Mouse (Mus musculus): Measurements from ENCODE around the gene Eif3m. TPM values are rescaled to one million over a fixed set of nuclear protein-coding genes. Genes with fewer than 3 reads are reported as not detected.
A peak's percentile ranks its signal among the peaks of the same experiment; 100 is the strongest.

The Eif3m gene
- polyA plus RNA-seq, 1 experiment from 2014 or later: 240 TPM

DNA sequence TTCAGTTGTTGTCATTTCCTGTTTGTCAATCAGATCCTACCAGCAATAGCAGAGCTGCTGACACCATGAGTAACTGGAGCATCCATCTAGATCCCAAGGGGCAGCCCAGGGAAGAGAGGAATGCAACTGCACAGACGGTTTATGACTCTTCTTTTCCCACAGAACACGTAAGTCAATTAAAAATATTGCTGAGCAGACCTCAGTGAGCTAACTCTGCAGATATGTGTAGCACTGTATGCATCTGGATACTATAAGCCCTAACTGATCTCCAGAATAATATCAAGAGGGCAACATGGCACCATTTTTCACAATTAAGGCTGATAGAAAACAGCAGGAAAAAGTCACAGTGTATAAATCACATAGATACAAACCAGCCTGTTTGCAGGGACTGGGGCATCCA is 22.4 kb downstream of the Eif3m start:
- H3K36me3 ChIP-seq (ENCODE audit: control insufficient read depth, insufficient read depth, low read length): no peaks in the 10 kb centered on the region
- no peaks in the 10 kb centered on the region for H3K27me3 ChIP-seq (ENCODE audit: control insufficient read depth, insufficient read depth, low read length)
- no peak for ATAC-seq (replicated peaks; ENCODE audit: insufficient number of reproducible peaks, low FRiP score, low TSS enrichment)
- H3K4me1 ChIP-seq (ENCODE audit: control insufficient read depth, insufficient read depth, low read length): 0 out of 2 replicates have a peak, but pooled peaks cover 3% of the 10 kb centered on the region
- H3K4me3 ChIP-seq (ENCODE audit: low read depth, low read length): no peak overlapping the region
- H3K9me3 ChIP-seq (replicated peaks; ENCODE audit: control insufficient read depth, low read length): no peaks in the 10 kb centered on the region
- no peak overlapping the region for H3K4me2 ChIP-seq
- no peak overlapping the region for H3K27ac ChIP-seq (ENCODE audit: low read depth, low read length)
- WGBS (ENCODE audit: insufficient replicate concordance): 69% methylated on average over 2 of the region's 2 CpGs
- no peak overlapping the region for H3K9ac ChIP-seq (ENCODE audit: low read depth, low read length)

DNA sequence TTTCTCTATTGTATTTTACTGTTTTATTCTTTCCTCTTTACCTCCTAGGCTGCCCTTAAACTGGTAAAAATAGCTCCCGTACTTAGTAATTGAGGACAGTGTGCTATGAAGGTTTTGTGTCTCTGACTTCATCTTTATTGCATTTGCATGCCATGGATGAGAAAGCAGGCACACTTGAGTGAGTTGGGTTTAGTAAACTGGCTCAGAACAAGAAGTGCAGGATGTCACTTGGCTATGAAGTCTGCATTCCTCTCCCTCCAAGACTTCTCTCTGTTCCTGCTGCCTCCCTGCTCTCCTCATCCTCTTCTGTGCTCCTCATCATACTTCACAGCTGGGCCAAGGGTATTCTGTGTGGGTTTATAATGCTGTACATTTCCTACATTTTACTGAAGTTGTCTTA is 27.9 kb downstream of the Eif3m start:
- no peak overlapping the region for H3K9ac ChIP-seq (ENCODE audit: low read depth, low read length)
- ATAC-seq (replicated peaks; ENCODE audit: insufficient number of reproducible peaks, low FRiP score, low TSS enrichment): no peak
- 88% methylated on average over 1 of the region's 1 CpGs for WGBS (ENCODE audit: insufficient replicate concordance)

DNA sequence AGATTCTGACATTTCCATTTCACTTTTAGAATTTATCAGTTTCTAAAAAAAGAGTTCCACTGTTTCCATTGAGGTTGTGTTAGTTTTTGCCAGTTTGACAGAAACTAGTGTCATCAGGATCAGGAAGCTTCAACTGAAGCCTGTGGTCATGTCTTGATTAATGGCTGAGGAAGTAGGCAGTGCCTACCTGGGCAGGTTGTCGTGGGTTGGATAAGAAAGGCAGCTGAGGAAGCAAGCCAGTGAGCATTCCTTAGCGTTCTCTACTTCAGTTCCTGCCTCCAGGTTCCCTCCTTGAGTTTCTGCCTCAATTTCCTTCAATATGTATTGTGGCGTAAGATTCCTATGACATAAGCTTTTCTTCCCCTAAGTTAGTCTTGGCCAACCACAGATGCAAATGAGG is 31.1 kb downstream of the Eif3m start:
- Histone ChIP-seq H3K27ac (ENCODE audit: low read depth, low read length) (no peak overlapping the region), H3K9me3 (replicated peaks; ENCODE audit: control insufficient read depth, low read length) (no peaks in the 10 kb centered on the region), H3K9ac (ENCODE audit: low read depth, low read length) (no peak overlapping the region), H3K36me3 (ENCODE audit: control insufficient read depth, insufficient read depth, low read length) (no peaks in the 10 kb centered on the region), H3K4me2 (no peak overlapping the region), H3K4me3 (ENCODE audit: low read depth, low read length) (no peak overlapping the region), H3K4me1 (ENCODE audit: control insufficient read depth, insufficient read depth, low read length) (no peaks in the 10 kb centered on the region), H3K27me3 (ENCODE audit: control insufficient read depth, insufficient read depth, low read length) (no peaks in the 10 kb centered on the region)
- 59% methylated on average over 3 of the region's 3 CpGs for WGBS (ENCODE audit: insufficient replicate concordance)
- ATAC-seq (replicated peaks; ENCODE audit: insufficient number of reproducible peaks, low FRiP score, low TSS enrichment): no peak

More for the DNA sequence above, 27.9 kb downstream of the Eif3m start:
- no peaks in the 10 kb centered on the region for H3K27me3 ChIP-seq (ENCODE audit: control insufficient read depth, insufficient read depth, low read length)
- H3K36me3 ChIP-seq (ENCODE audit: control insufficient read depth, insufficient read depth, low read length): no peaks in the 10 kb centered on the region
- 0 out of 2 replicates have a peak, but pooled peaks cover 3% of the 10 kb centered on the region for H3K4me1 ChIP-seq (ENCODE audit: control insufficient read depth, insufficient read depth, low read length)
- H3K4me2 ChIP-seq: no peak overlapping the region
- no peak overlapping the region for H3K4me3 ChIP-seq (ENCODE audit: low read depth, low read length)
- H3K9me3 ChIP-seq (replicated peaks; ENCODE audit: control insufficient read depth, low read length): no peaks in the 10 kb centered on the region
- no peak overlapping the region for H3K27ac ChIP-seq (ENCODE audit: low read depth, low read length)

DNA sequence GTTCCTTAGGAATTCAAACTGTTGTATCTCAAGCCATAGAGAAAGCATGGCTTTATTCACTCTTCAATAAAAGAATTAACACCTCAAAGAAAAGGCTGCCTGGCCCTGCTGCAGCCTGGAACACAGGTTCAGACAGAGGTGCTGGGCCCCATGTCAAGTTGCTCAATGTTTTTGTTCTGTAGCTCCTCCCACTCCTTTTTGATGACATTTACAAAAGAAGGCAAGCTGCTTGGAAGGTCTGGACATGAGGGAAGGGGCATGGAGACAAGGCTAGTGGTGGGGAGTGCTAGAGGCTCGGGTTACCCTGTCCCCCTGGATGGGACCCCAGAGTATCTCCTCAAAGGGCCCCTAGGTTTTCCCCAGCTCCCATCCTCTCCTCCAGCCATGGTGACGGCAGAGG is 35.2 kb downstream of the Eif3m start:
- Histone ChIP-seq H3K27ac (ENCODE audit: low read depth, low read length) (no peak overlapping the region), H3K36me3 (ENCODE audit: control insufficient read depth, insufficient read depth, low read length) (no peaks in the 10 kb centered on the region), H3K4me3 (ENCODE audit: low read depth, low read length) (no peak overlapping the region), H3K9me3 (replicated peaks; ENCODE audit: control insufficient read depth, low read length) (no peaks in the 10 kb centered on the region), H3K9ac (ENCODE audit: low read depth, low read length) (no peak overlapping the region), H3K4me1 (ENCODE audit: control insufficient read depth, insufficient read depth, low read length) (no peaks in the 10 kb centered on the region), H3K27me3 (ENCODE audit: control insufficient read depth, insufficient read depth, low read length) (no peaks in the 10 kb centered on the region), H3K4me2 (no peak overlapping the region)
- 21% methylated on average over 2 of the region's 2 CpGs for WGBS (ENCODE audit: insufficient replicate concordance)
- ATAC-seq (replicated peaks; ENCODE audit: insufficient number of reproducible peaks, low FRiP score, low TSS enrichment): no peak; the same call in 1 of the 2 replicates

DNA sequence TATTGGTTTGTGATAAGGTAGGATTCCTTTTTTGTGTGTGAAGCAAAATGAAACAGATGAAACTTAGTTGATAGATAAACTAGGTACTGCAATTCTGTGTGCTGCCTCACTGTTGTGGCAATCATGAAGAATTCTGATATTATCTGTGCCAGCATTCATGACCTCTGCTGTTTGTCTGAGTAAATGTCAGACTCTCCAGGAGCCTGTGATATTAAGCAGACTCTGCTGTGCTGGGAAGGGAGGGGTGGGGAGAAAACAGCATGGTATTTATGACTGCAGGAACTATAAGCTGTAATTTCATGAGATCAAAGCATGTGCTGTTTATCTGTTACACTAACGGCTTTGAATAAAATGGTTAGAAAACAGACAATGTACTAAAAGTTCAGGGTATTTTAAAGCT is 52.4 kb downstream of the Eif3m start:
- H3K9ac ChIP-seq (ENCODE audit: low read depth, low read length): no peak overlapping the region
- no peak overlapping the region for H3K4me3 ChIP-seq (ENCODE audit: low read depth, low read length)
- H3K4me2 ChIP-seq: no peak overlapping the region
- no peaks in the 10 kb centered on the region for H3K27me3 ChIP-seq (ENCODE audit: control insufficient read depth, insufficient read depth, low read length)
- 0 out of 2 replicates have a peak, but pooled peaks have one; percentile 61 for ATAC-seq (replicated peaks; ENCODE audit: insufficient number of reproducible peaks, low FRiP score, low TSS enrichment)
- H3K27ac ChIP-seq (ENCODE audit: low read depth, low read length): no peak overlapping the region
- H3K36me3 ChIP-seq (ENCODE audit: control insufficient read depth, insufficient read depth, low read length): no peaks in the 10 kb centered on the region
- H3K9me3 ChIP-seq (replicated peaks; ENCODE audit: control insufficient read depth, low read length): no peaks in the 10 kb centered on the region
- 0 out of 2 replicates have a peak, but pooled peaks cover 2% of the 10 kb centered on the region for H3K4me1 ChIP-seq (ENCODE audit: control insufficient read depth, insufficient read depth, low read length)
- WGBS (ENCODE audit: insufficient replicate concordance): 24% methylated on average over 1 of the region's 1 CpGs

Other genes with a start within 250 kb of the Eif3m start
- gene Qser1, start 200.3 kb downstream of the Eif3m start, polyA plus RNA-seq (2014; fragmentation: Nextera tagmentation; extraction: Ambion mirVana): 10.8 and 12.4 TPM in 2 replicates
- 0.44 and 0.47 TPM in 2 replicates for gene Prrg4, start 167.2 kb downstream of the Eif3m start, polyA plus RNA-seq (2014; fragmentation: Nextera tagmentation; extraction: Ambion mirVana)
- 4.7 and 7.9 TPM in 2 replicates for gene Ccdc73, start 149.3 kb downstream of the Eif3m start, polyA plus RNA-seq (2014; fragmentation: Nextera tagmentation; extraction: Ambion mirVana)
- not detected in 2 replicates for gene Gm11060, start 74.9 kb upstream of the Eif3m start, polyA plus RNA-seq (2014; fragmentation: Nextera tagmentation; extraction: Ambion mirVana)
- 32.9 and 37.5 TPM in 2 replicates for gene Wt1, start 109.4 kb upstream of the Eif3m start, polyA plus RNA-seq (2014; fragmentation: Nextera tagmentation; extraction: Ambion mirVana)
- gene Them7, start 207.2 kb upstream of the Eif3m start, polyA plus RNA-seq (2014; fragmentation: Nextera tagmentation; extraction: Ambion mirVana): 1.3 and 1.5 TPM in 2 replicates